Mouse (Mus musculus) spleen, adult 2 months (tissue): ENCODE data around the gene Fbxo30. TPM values are rescaled to one million over a fixed set of nuclear protein-coding genes. Genes with fewer than 3 reads are reported as not detected.

Experiments used
- DNase-seq, 2 experiments: peaks; one replicate each; pipeline versions ENCODE4 v3.0.0 to v3.0.0-alpha.2; 2012 to 2021; ENCODE audit warnings: low spot score in 2 of 2, low read depth in 1 of 2
- H3K27ac ChIP-seq: fragments of 200-500 bp; 2 replicates; pipeline ENCODE4 v1.5.1; 2012; ENCODE audit warnings: low read length, inconsistent platforms; ENCODE audit not compliant: insufficient read depth
- H3K27me3 ChIP-seq: fragments of 200-500 bp; 2 replicates; pipeline ENCODE4 v1.6.1; 2012; ENCODE audit warnings: mild to moderate bottlenecking, moderate library complexity, low read length, inconsistent platforms; ENCODE audit not compliant: control insufficient read depth, insufficient read depth
- H3K36me3 ChIP-seq: fragments of 200-500 bp; 2 replicates; pipeline ENCODE4 v1.6.1; 2012; ENCODE audit warnings: mild to moderate bottlenecking, low read length, inconsistent platforms; ENCODE audit not compliant: control insufficient read depth, insufficient read depth
- H3K4me1 ChIP-seq: fragments of 200-500 bp; 2 replicates; pipeline ENCODE4 v1.6.1; 2011; ENCODE audit warnings: inconsistent platforms; ENCODE audit not compliant: control insufficient read depth, insufficient read depth, insufficient read length
- H3K4me3 ChIP-seq: fragments of 200-500 bp; 2 replicates; pipeline ENCODE4 v1.5.1; 2011; ENCODE audit warnings: mild to moderate bottlenecking, inconsistent platforms; ENCODE audit not compliant: insufficient read depth, insufficient read length; ENCODE audit errors: extremely low read depth
- CTCF ChIP-seq: fragments of 200-500 bp; IDR thresholded peaks from 2 replicates; pipeline ENCODE4 v1.5.1; 2011; ENCODE audit warnings: mild to moderate bottlenecking, inconsistent platforms; ENCODE audit not compliant: insufficient read depth, insufficient read length, insufficient replicate concordance; ENCODE audit errors: extremely low read depth
- POLR2A ChIP-seq: fragments of 200-500 bp; IDR thresholded peaks from 2 replicates; pipeline ENCODE4 v1.6.1; 2011; ENCODE audit warnings: low read depth, low read length, inconsistent platforms
- WGBS: fragments of 180-500 bp; shearing (Covaris S2); methylation state at CpG from one replicate; pipeline ENCODE4 v1.1.7; 2018; 5-methylcytosine and 5-hydroxymethylcytosine counted together
- polyA plus RNA-seq: library from polyadenylated mRNA; depleted of rRNA; stranded (reverse); fragments of >200 nt; gene quantifications from 2 replicates; pipeline ENCODE4 v1.2.3, GENCODE M21; 2012; rRNA removed

Gene Fbxo30
- polyA plus RNA-seq, 1 experiment: 2.6 TPM

GRCm38 (mm10) chr10:11326526-11326925 is 45.4 kb downstream of the Fbxo30 start:
- Histone ChIP-seq H3K36me3 (no peaks in the 10 kb centered on the region), H3K4me3 (no peak overlapping the region), H3K4me1 (no peaks in the 10 kb centered on the region), H3K27me3 (no peaks in the 10 kb centered on the region), H3K27ac (no peak overlapping the region)
- DNase-seq: no peak
- WGBS: 96% methylated on average over 3 of the region's 3 CpGs
- TF ChIP-seq CTCF (no peak), POLR2A (no peak)

GRCm38 (mm10) chr10:11343205-11344141 is 62.3 kb downstream of the Fbxo30 start, which contains the start of gene Epm2a:
TSS of gene Epm2a (plus strand) at chr10:11343404.
- Histone ChIP-seq H3K4me1 (no peaks in the 10 kb centered on the region), H3K36me3 (no peaks in the 10 kb centered on the region), H3K27me3 (peaks cover 5% of the 10 kb centered on the region), H3K4me3 (peak within 1 kb of the TSS; percentile 61), H3K27ac (peak within 1 kb of the TSS; percentile 74)
- TF ChIP-seq POLR2A: no peak
- TF ChIP-seq CTCF: no peak
- 2% methylated on average over 101 of the region's 106 CpGs for WGBS
- DNase-seq: peak in 1 of 2 experiments; percentile 57

- 87% methylated on average over 18 of the region's 18 CpGs for WGBS
- no peak for TF ChIP-seq CTCF
- no peak for TF ChIP-seq POLR2A
- no peak overlapping the region for H3K4me3 ChIP-seq
- H3K27ac ChIP-seq: no peak overlapping the region
- no peak for DNase-seq
- peaks cover 5% of the 10 kb centered on the region for H3K27me3 ChIP-seq
- no peaks in the 10 kb centered on the region for H3K36me3 ChIP-seq
- no peaks in the 10 kb centered on the region for H3K4me1 ChIP-seq
Measured at GRCm38 (mm10) chr10:11344536-11345468, 63.7 kb downstream of the Fbxo30 start.

Other genes with a start within 250 kb of the Fbxo30 start
- gene Grm1, start 199.0 kb upstream of the Fbxo30 start, polyA plus RNA-seq: 0.12 TPM in 1 of 2 replicates, not detected in the other
- gene Shprh, start 131.9 kb upstream of the Fbxo30 start, polyA plus RNA-seq: 1.5 and 1.6 TPM in 2 replicates
- gene Epm2a, start 62.1 kb downstream of the Fbxo30 start, polyA plus RNA-seq: 3.5 and 9.6 TPM in 2 replicates